Mouse (Mus musculus): ENCODE data around the gene Psma3. TPM values are rescaled to one million over a fixed set of nuclear protein-coding genes. Genes with fewer than 3 reads are reported as not detected.

The Psma3 gene
- total RNA-seq, 4 experiments from 2014 or later: 168 to 195 (median 176) TPM

Other genes starting within 250 kb of the Psma3 start
- gene Frmd6, start 149.1 kb upstream of the Psma3 start, total RNA-seq (2022): 10 to 100 TPM; 28.6 to 35.3 (median 32.5) TPM
- 100 to 1,000 TPM; 120 to 137 (median 129) TPM for gene Actr10, start 36.8 kb upstream of the Psma3 start, total RNA-seq (2022)
- 10 to 100 TPM; 11.1 to 15.3 (median 13.1) TPM for gene Arid4a, start 41.4 kb downstream of the Psma3 start, total RNA-seq (2022)
- 1 to 10 TPM; 1.0 to 1.8 (median 1.5) TPM for gene Tomm20l, start 136.8 kb downstream of the Psma3 start, total RNA-seq (2022)
- gene Timm9, start 162.1 kb downstream of the Psma3 start, total RNA-seq (2022): 10 to 100 TPM; 26.9 to 32.8 (median 28.3) TPM
- 1 to 10 TPM; 2.8 to 3.7 (median 3.5) TPM for gene 2700049A03Rik, start 162.2 kb downstream of the Psma3 start, total RNA-seq (2022)